Mouse (Mus musculus): ENCODE measurements around the gene Tmem171. TPM values are rescaled to one million over a fixed set of nuclear protein-coding genes. Genes with fewer than 3 reads are reported as not detected.

Gene Tmem171
- polyA plus RNA-seq, 2 experiments: 0.12 TPM; not detected in 1

DNA sequence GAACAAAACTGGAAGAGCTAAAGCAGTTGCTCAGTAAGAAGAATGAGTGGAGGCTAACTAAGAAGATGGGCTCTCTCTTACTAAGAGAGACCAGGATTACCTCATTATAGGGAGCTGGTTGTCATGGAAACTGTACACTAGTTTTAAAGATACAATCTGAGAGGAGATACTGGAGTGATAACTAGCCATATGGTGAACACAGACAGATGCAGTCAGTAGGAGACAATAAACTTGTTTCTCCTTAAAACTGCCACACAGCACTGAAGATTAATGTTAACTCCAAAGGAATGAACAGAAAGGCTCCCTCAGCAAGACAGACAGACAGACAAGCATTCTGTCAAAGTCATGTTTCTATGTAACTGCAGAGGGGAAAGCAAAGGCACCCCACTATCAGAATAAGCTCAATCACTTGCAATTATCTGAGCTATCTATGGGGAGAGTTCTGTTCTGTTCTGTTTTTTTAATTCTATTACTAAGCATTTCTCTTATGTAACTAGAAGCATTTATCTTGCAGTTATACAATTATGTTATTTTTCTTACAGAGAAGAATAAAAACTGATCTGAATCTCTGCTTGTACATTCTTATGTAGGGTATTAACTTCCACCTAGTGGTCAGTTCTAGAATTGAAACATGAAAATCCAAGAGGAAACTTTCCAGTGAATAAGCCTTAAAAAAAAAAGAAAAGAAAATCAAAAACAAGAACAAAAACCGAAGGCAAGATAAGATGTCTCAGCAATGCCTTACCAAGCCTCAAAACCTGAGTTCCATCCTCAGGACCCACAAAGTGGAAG lies 34.8 kb upstream of the Tmem171 start:
- Histone ChIP-seq H3K27ac (no peak overlapping the region), H3K4me1 (replicated peaks; ENCODE audit: control insufficient read depth in 2 of 2, insufficient read depth in 2 of 2, low read length in 1 of 2) (no peaks in the 10 kb centered on the region), H3K36me3 (replicated peaks; ENCODE audit: control insufficient read depth, insufficient read depth, low read depth) (peaks cover 64% of the 10 kb centered on the region), H3K4me2 (ENCODE audit: low read depth) (no peak overlapping the region), H3K9ac (replicated peaks) (no peak overlapping the region), H3K9me3 (ENCODE audit: control insufficient read depth, low read length) (no peaks in the 10 kb centered on the region), H3K4me3 (ENCODE audit: insufficient read depth in 1 of 2, low read depth in 2 of 2, low read length in 2 of 2) (no peak overlapping the region), H3K27me3 (ENCODE audit: control insufficient read depth, insufficient read depth, low read length) (no peaks in the 10 kb centered on the region)
- 71% methylated on average over 1 of the region's 1 CpGs for WGBS (ENCODE audit: insufficient replicate concordance)
- DNase-seq (ENCODE audit: low read depth in 3 of 3, low spot score in 3 of 3) (no peak), ATAC-seq (ENCODE audit: insufficient read depth) (no peak)
- TF ChIP-seq EP300 (IDR thresholded peaks at IDR 0.05; ENCODE audit: low read depth) (no peak), CTCF (IDR thresholded peaks at IDR 0.05; ENCODE audit: low read depth) (no peak)

- H3K4me3 ChIP-seq (ENCODE audit: insufficient read depth in 1 of 2, low read depth in 2 of 2, low read length in 2 of 2): no peak overlapping the region
- no peaks in the 10 kb centered on the region for H3K27me3 ChIP-seq (ENCODE audit: control insufficient read depth, insufficient read depth, low read length)
- peak; percentile 67 for TF ChIP-seq CTCF (IDR thresholded peaks at IDR 0.05; ENCODE audit: low read depth)
- no peak for TF ChIP-seq EP300 (IDR thresholded peaks at IDR 0.05; ENCODE audit: low read depth)
- H3K9me3 ChIP-seq (ENCODE audit: control insufficient read depth, low read length): no peaks in the 10 kb centered on the region
- no peak overlapping the region for H3K4me2 ChIP-seq (ENCODE audit: low read depth)
- H3K27ac ChIP-seq: no peak overlapping the region
- no peak for DNase-seq (ENCODE audit: low read depth in 3 of 3, low spot score in 3 of 3)
- peak; percentile 47; the same call in 1 of the 2 replicates for ATAC-seq (ENCODE audit: insufficient read depth)
- H3K9ac ChIP-seq (replicated peaks): no peak overlapping the region
- H3K36me3 ChIP-seq (replicated peaks; ENCODE audit: control insufficient read depth, insufficient read depth, low read depth): peaks cover 43% of the 10 kb centered on the region
- 58% methylated on average over 4 of the region's 4 CpGs for WGBS (ENCODE audit: insufficient replicate concordance)
- peaks cover 0 to 4% of the 10 kb centered on the region in 2 experiments; a peak in 2 of 4 replicates for H3K4me1 ChIP-seq (replicated peaks; ENCODE audit: control insufficient read depth in 2 of 2, insufficient read depth in 2 of 2, low read length in 1 of 2)
These were observed 31.9 kb upstream of the Tmem171 start for GRCm38 (mm10) chr13:98726494-98726893.

GRCm38 (mm10) chr13:98723430-98723829 lies 28.8 kb upstream of the Tmem171 start:
- H3K9me3 ChIP-seq (ENCODE audit: control insufficient read depth, low read length): no peaks in the 10 kb centered on the region
- ATAC-seq (ENCODE audit: insufficient read depth): no peak; the same call in 1 of the 2 replicates
- H3K4me2 ChIP-seq (ENCODE audit: low read depth): no peak overlapping the region
- 28% methylated on average over 1 of the region's 1 CpGs for WGBS (ENCODE audit: insufficient replicate concordance)
- peaks cover 0 to 4% of the 10 kb centered on the region in 2 experiments; a peak in 2 of 4 replicates for H3K4me1 ChIP-seq (replicated peaks; ENCODE audit: control insufficient read depth in 2 of 2, insufficient read depth in 2 of 2, low read length in 1 of 2)
- H3K27me3 ChIP-seq (ENCODE audit: control insufficient read depth, insufficient read depth, low read length): no peaks in the 10 kb centered on the region
- no peak for DNase-seq (ENCODE audit: low read depth in 3 of 3, low spot score in 3 of 3)
- H3K9ac ChIP-seq (replicated peaks): no peak overlapping the region
- H3K36me3 ChIP-seq (replicated peaks; ENCODE audit: control insufficient read depth, insufficient read depth, low read depth): peaks cover 20% of the 10 kb centered on the region
- TF ChIP-seq CTCF (IDR thresholded peaks at IDR 0.05; ENCODE audit: low read depth) (no peak), EP300 (IDR thresholded peaks at IDR 0.05; ENCODE audit: low read depth) (no peak)
- H3K27ac ChIP-seq: no peak overlapping the region
- no peak overlapping the region for H3K4me3 ChIP-seq (ENCODE audit: insufficient read depth in 1 of 2, low read depth in 2 of 2, low read length in 2 of 2)

- no peak for TF ChIP-seq CTCF (IDR thresholded peaks at IDR 0.05; ENCODE audit: low read depth)
- no peak for TF ChIP-seq EP300 (IDR thresholded peaks at IDR 0.05; ENCODE audit: low read depth)
- peaks cover 20% of the 10 kb centered on the region for H3K36me3 ChIP-seq (replicated peaks; ENCODE audit: control insufficient read depth, insufficient read depth, low read depth)
- ATAC-seq (ENCODE audit: insufficient read depth) (no peak), DNase-seq (ENCODE audit: low read depth in 3 of 3, low spot score in 3 of 3) (no peak)
- H3K4me1 ChIP-seq (replicated peaks; ENCODE audit: control insufficient read depth in 2 of 2, insufficient read depth in 2 of 2, low read length in 1 of 2): peaks cover 0 to 4% of the 10 kb centered on the region in 2 experiments; a peak in 2 of 4 replicates
- H3K9ac ChIP-seq (replicated peaks): no peak overlapping the region
- no peaks in the 10 kb centered on the region for H3K27me3 ChIP-seq (ENCODE audit: control insufficient read depth, insufficient read depth, low read length)
- WGBS (ENCODE audit: insufficient replicate concordance): 59% methylated on average over 1 of the region's 1 CpGs
- H3K4me2 ChIP-seq (ENCODE audit: low read depth): no peak overlapping the region
- no peak overlapping the region for H3K27ac ChIP-seq
- H3K9me3 ChIP-seq (ENCODE audit: control insufficient read depth, low read length): no peaks in the 10 kb centered on the region
- no peak overlapping the region for H3K4me3 ChIP-seq (ENCODE audit: insufficient read depth in 1 of 2, low read depth in 2 of 2, low read length in 2 of 2)
These were observed 27.7 kb upstream of the Tmem171 start for GRCm38 (mm10) chr13:98722296-98722695.

- no peak overlapping the region for H3K4me2 ChIP-seq (ENCODE audit: low read depth)
- WGBS (ENCODE audit: insufficient replicate concordance): 80% methylated on average over 8 of the region's 8 CpGs
- no peak overlapping the region for H3K27ac ChIP-seq
- no peak overlapping the region for H3K9ac ChIP-seq (replicated peaks)
- peaks cover 0 to 3% of the 10 kb centered on the region in 2 experiments; a peak in 1 of 4 replicates for H3K4me1 ChIP-seq (replicated peaks; ENCODE audit: control insufficient read depth in 2 of 2, insufficient read depth in 2 of 2, low read length in 1 of 2)
- no peaks in the 10 kb centered on the region for H3K36me3 ChIP-seq (replicated peaks; ENCODE audit: control insufficient read depth, insufficient read depth, low read depth)
- no peak overlapping the region for H3K4me3 ChIP-seq (ENCODE audit: insufficient read depth in 1 of 2, low read depth in 2 of 2, low read length in 2 of 2)
- H3K27me3 ChIP-seq (ENCODE audit: control insufficient read depth, insufficient read depth, low read length): no peaks in the 10 kb centered on the region
- H3K9me3 ChIP-seq (ENCODE audit: control insufficient read depth, low read length): no peaks in the 10 kb centered on the region
- ATAC-seq (ENCODE audit: insufficient read depth) (no peak), DNase-seq (ENCODE audit: low read depth in 3 of 3, low spot score in 3 of 3) (no peak)
- TF ChIP-seq EP300 (IDR thresholded peaks at IDR 0.05; ENCODE audit: low read depth): no peak
- no peak for TF ChIP-seq CTCF (IDR thresholded peaks at IDR 0.05; ENCODE audit: low read depth)
These were observed 21.5 kb upstream of the Tmem171 start for GRCm38 (mm10) chr13:98716176-98716575.
